Mouse (Mus musculus) liver, embryonic 14.5 days (tissue): ENCODE results near the gene Gna12. TPM values are rescaled to one million over a fixed set of nuclear protein-coding genes. Genes with fewer than 3 reads are reported as not detected.

Experiments used
- ATAC-seq: fragments of 200-750 bp; cut with Nextera tagmentation; 2 replicates; pipeline ENCODE4 v1.8.0; 2017; ENCODE audit warnings: moderate number of reproducible peaks, mild to moderate bottlenecking, moderate library complexity; ENCODE audit not compliant: insufficient read depth
- DNase-seq, 3 experiments: peaks; one replicate each; pipeline ENCODE4 v3.0.0-alpha.2; 2012 to 2013; ENCODE audit warnings: low read depth in 3 of 3, low spot score in 3 of 3
- H3K27ac ChIP-seq: fragments of 300-500 bp; sonication (generic); 2 replicates; pipeline ENCODE4 v1.5.1; 2014; ENCODE audit warnings: moderate library complexity, mild to moderate bottlenecking, control low read depth, inconsistent platforms
- H3K27me3 ChIP-seq: fragments of 300-500 bp; sonication (generic); 2 replicates; pipeline ENCODE4 v1.6.1; 2014; ENCODE audit warnings: mild to moderate bottlenecking, low read length, moderate library complexity; ENCODE audit not compliant: control insufficient read depth, insufficient read depth
- H3K36me3 ChIP-seq: fragments of 300-500 bp; sonication (generic); replicated peaks from 2 replicates; pipeline ENCODE4 v1.6.1; 2014; ENCODE audit warnings: low read depth; ENCODE audit not compliant: control insufficient read depth, insufficient read depth
- H3K4me1 ChIP-seq, 2 experiments: fragments of 200-500 bp in 1 of 2; fragments of 300-500 bp in 1 of 2; sonication (generic) in 1 of 2; replicated peaks; 2 replicates each; pipeline ENCODE4 v1.6.1; 2012 to 2014; ENCODE audit warnings: antibody characterized with exemption in 1 of 2, inconsistent platforms in 1 of 2, low read length in 1 of 2; ENCODE audit not compliant: control insufficient read depth in 2 of 2, insufficient read depth in 2 of 2
- H3K4me2 ChIP-seq: fragments of 300-500 bp; sonication (generic); 2 replicates; pipeline ENCODE4 v1.6.1; 2014; ENCODE audit warnings: low read depth, mild to moderate bottlenecking, control low read depth, moderate library complexity
- H3K4me3 ChIP-seq, 2 experiments: fragments of 200-500 bp in 1 of 2; fragments of 300-500 bp in 1 of 2; sonication (generic) in 1 of 2; 2 replicates each; pipeline ENCODE4 v1.5.1; 2012 to 2014; ENCODE audit warnings: low read depth in 2 of 2, low read length in 2 of 2, mild to moderate bottlenecking in 2 of 2, control low read depth in 1 of 2, inconsistent platforms in 1 of 2, moderate library complexity in 1 of 2; ENCODE audit not compliant: insufficient read depth in 1 of 2
- H3K9ac ChIP-seq: fragments of 300-500 bp; sonication (generic); replicated peaks from 2 replicates; pipeline ENCODE4 v1.6.1; 2014; ENCODE audit warnings: mild to moderate bottlenecking, control low read depth, moderate library complexity
- H3K9me3 ChIP-seq: fragments of 300-500 bp; sonication (generic); 2 replicates; pipeline ENCODE4 v1.6.1; 2016; ENCODE audit warnings: low read length, mixed read lengths; ENCODE audit not compliant: control insufficient read depth
- CTCF ChIP-seq: IDR thresholded peaks from 2 replicates; pipeline ENCODE4 v1.5.1; 2016; ENCODE audit warnings: antibody characterized with exemption, low read depth, control low read depth
- EP300 ChIP-seq: IDR thresholded peaks from 2 replicates; pipeline ENCODE4 v1.6.1; 2016; ENCODE audit warnings: antibody characterized with exemption, low read depth
- WGBS: fragments of 180-500 bp; shearing (Covaris S2); extraction: QIAGEN DNeasy Blood & Tissue Kit; methylation state at CpG from one replicate; pipeline ENCODE4 v1.1.7; 2014; ENCODE audit not compliant: insufficient replicate concordance; 5-methylcytosine and 5-hydroxymethylcytosine counted together
- polyA plus RNA-seq, 2 experiments: library from polyadenylated mRNA; depleted of rRNA in 1 of 2; stranded (reverse) in 1 of 2; unstranded in 1 of 2; fragments of >200 nt; fragmentation: Nextera tagmentation in 1 of 2; extraction: Ambion mirVana in 1 of 2; gene quantifications; 2 replicates each; pipeline versions ENCODE4 v1.2.1 to v1.2.3; 2012 to 2014

The Gna12 gene
- polyA plus RNA-seq, 2 experiments: 5.4 to 14.2 TPM

DNA sequence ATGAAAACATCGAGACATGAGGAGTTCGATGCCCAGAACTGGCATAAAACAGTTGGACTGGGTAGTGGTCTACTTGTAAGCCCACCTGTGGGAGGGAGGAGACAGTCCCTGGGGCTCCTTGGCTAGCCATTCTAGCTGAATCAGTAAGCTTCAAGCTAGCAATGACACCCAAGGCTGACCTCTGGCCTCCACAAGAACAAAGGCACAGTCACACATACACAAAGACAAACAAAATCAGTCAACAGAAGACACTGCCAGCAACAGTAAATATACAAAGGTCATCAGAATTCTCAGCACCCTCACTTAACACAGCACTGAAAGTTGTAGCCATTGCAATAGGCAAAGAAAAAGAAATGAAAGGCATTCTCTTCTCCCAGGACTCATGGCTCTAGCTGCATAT is 6.8 kb downstream of the Gna12 start:
- no peak overlapping the region for H3K4me3 ChIP-seq
- TF ChIP-seq CTCF (no peak), EP300 (no peak)
- H3K27ac ChIP-seq: no peak overlapping the region
- no peak overlapping the region for H3K9ac ChIP-seq
- no peaks in the 10 kb centered on the region for H3K36me3 ChIP-seq
- H3K9me3 ChIP-seq: no peaks in the 10 kb centered on the region
- peaks cover 14 to 38% of the 10 kb centered on the region in 2 experiments for H3K4me1 ChIP-seq
- H3K4me2 ChIP-seq: no peak overlapping the region
- no peak for ATAC-seq
- WGBS: 82% methylated on average over 2 of the region's 2 CpGs
- no peaks in the 10 kb centered on the region for H3K27me3 ChIP-seq
- no peak for DNase-seq

DNA sequence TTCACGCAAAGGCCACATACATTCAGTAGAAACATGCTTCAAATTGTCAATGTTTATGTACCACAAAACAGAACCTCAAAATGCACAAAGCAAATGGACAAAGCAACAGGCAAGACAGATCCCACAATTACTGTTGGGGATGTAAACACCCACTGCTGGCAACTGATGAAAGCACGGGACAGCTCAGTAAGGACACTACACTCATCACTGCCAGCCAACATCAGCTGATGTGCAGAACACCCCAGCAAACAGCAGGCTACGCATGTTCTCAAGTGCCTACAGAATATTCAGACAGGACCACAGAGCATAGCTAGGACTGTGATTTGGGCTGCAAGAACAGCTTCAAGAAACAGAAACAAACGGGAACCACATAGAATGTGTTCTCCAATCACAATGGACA is 8.3 kb downstream of the Gna12 start:
- Histone ChIP-seq H3K4me2 (no peak overlapping the region), H3K4me3 (no peak overlapping the region), H3K4me1 (peaks cover 13 to 42% of the 10 kb centered on the region in 2 experiments), H3K9ac (no peak overlapping the region), H3K27me3 (no peaks in the 10 kb centered on the region), H3K27ac (no peak overlapping the region), H3K9me3 (no peaks in the 10 kb centered on the region), H3K36me3 (no peaks in the 10 kb centered on the region)
- no peak for DNase-seq
- WGBS: 80% methylated on average over 4 of the region's 4 CpGs
- no peak for ATAC-seq
- no peak for TF ChIP-seq CTCF
- no peak for TF ChIP-seq EP300

DNA sequence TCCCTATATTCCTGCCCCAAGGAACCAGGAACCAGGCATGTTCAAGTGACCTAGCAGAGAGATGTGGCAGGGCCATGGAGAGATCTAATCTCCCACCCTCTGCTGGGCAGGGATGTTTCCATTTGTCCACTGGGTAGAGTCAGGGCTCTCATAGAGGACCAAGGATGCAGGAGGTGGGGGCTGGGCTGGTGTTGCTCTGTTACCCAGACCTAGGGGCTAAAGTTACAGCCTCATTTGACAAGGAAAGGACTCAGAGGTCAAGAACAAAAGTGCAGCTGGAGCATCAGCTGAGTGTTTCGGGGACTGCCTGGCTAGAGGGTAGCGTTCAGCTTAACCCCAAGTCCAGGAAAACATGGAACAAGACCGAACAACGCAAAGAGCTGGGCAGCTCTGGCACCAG is 9.7 kb downstream of the Gna12 start:
- Histone ChIP-seq H3K27me3 (no peaks in the 10 kb centered on the region), H3K27ac (no peak overlapping the region), H3K36me3 (no peaks in the 10 kb centered on the region), H3K4me2 (no peak overlapping the region), H3K9ac (no peak overlapping the region), H3K9me3 (no peaks in the 10 kb centered on the region), H3K4me1 (peaks cover 19 to 50% of the 10 kb centered on the region in 2 experiments), H3K4me3 (no peak overlapping the region)
- no peak for TF ChIP-seq CTCF
- no peak for TF ChIP-seq EP300
- 83% methylated on average over 4 of the region's 4 CpGs for WGBS
- ATAC-seq (no peak), DNase-seq (no peak)

DNA sequence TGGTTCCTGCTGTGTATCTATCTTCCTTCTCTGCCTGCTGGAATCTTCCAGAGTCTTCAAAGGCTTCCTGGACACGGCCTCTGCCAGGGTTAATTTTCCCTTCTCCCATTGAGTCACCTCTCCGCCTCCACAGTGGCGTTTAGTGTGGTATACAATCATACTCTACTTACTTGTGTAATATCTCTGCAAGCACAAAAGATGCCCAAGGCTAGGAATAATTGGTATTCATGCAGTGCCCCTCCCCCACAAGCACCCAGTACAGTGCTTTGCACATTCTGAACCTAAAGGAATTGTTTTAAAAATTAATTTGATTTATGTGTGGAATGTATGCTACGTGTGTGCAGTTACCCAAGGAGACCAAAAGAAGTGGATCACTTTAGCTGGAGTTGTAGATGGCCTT is 10.6 kb downstream of the Gna12 start:
- TF ChIP-seq CTCF (no peak), EP300 (no peak)
- no peak overlapping the region for H3K27ac ChIP-seq
- H3K4me1 ChIP-seq: peaks cover 26 to 54% of the 10 kb centered on the region in 2 experiments
- H3K27me3 ChIP-seq: no peaks in the 10 kb centered on the region
- ATAC-seq (no peak), DNase-seq (no peak)
- no peak overlapping the region for H3K4me3 ChIP-seq
- no peaks in the 10 kb centered on the region for H3K9me3 ChIP-seq
- no peak overlapping the region for H3K4me2 ChIP-seq
- 70% methylated on average over 4 of the region's 4 CpGs for WGBS
- H3K9ac ChIP-seq: no peak overlapping the region
- no peaks in the 10 kb centered on the region for H3K36me3 ChIP-seq

DNA sequence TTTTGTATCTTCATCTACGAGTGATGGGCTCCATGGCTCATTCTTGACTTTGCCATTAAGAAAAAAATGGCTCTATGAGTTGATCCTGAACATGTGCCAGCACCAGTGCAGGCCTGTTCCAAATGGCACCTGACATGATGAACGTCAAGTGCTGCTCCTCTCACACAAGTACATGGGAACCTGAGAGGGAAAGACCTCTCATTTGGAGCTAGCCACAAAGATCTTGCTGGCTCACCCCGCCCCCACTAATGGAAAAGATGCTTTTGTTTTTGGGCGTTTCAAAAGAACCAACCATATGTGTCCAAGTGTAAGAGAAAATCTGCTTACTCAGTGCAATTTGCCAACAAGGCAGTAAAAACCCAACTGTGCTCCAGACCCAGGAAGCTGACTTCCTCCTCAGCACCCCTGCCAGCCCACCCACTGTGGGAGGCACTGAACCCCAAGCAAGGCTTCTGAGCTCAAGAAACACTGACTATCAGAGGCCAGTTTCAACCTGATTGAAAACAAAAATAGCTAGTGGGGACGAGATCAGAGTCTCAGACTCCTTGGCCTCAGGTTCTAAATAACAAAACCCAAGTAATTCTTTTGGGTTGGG is 11.7 kb downstream of the Gna12 start:
- no peak for DNase-seq
- Histone ChIP-seq H3K27ac (no peak overlapping the region), H3K4me1 (peaks cover 23 to 56% of the 10 kb centered on the region in 2 experiments), H3K4me3 (no peak overlapping the region), H3K36me3 (no peaks in the 10 kb centered on the region), H3K9ac (no peak overlapping the region), H3K27me3 (no peaks in the 10 kb centered on the region), H3K9me3 (no peaks in the 10 kb centered on the region), H3K4me2 (no peak overlapping the region)
- ATAC-seq: no peak
- WGBS: 61% methylated on average over 5 of the region's 5 CpGs
- TF ChIP-seq EP300: no peak
- TF ChIP-seq CTCF: no peak
